ENCODE assay signal across 29 mouse cellular contexts in genomic region chr1:165576005-165576404, GRCm38 (mm10). TPM values are rescaled to one million over a fixed set of nuclear protein-coding genes. Genes with fewer than 3 reads are reported as not detected.
DNase-seq lines count a peak whose midpoint lies in the region; ATAC-seq and TF ChIP-seq lines count a peak whose summit lies in the region.
"Had no signal": no experiment of that assay in that cellular context is flagged by ENCODE, and none has a peak within 500 bp of the region (broad histone marks: within the 10 kb centered on the region; RNA-seq: fewer than 3 reads in every experiment).

No protein-coding gene starts in this region.

- peaks cover 2% of the 10 kb centered on the region; the same call in 1 of the 2 replicates for H3K4me1 ChIP-seq in liver, embryonic 13.5 days (replicated peaks)
- H3K4me1 ChIP-seq in liver, postnatal 0 days (ENCODE audit: insufficient read depth): no peaks in the 10 kb centered on the region
- no peaks in the 10 kb centered on the region for H3K4me1 ChIP-seq in intestine, embryonic 15.5 days (replicated peaks)
- H3K4me1 ChIP-seq in intestine, embryonic 16.5 days (ENCODE audit: control insufficient read depth, insufficient read depth, low read length): peaks cover 3% of the 10 kb centered on the region; the same call in 1 of the 2 replicates
- H3K4me1 ChIP-seq in liver, embryonic 16.5 days (ENCODE audit: control insufficient read depth, low read depth, low read length): no peaks in the 10 kb centered on the region
- H3K4me1 ChIP-seq: embryonic facial prominence, embryonic 13.5 days; embryonic facial prominence, embryonic 15.5 days; forebrain, embryonic 10.5 days; forebrain, embryonic 12.5 days had no signal

- 74% methylated on average over 4 of the region's 4 CpGs for WGBS in liver, embryonic 13.5 days (ENCODE audit: insufficient replicate concordance)
- WGBS in liver, postnatal 0 days (ENCODE audit: insufficient replicate concordance): 65% methylated on average over 4 of the region's 4 CpGs
- WGBS in intestine, embryonic 15.5 days: 73% methylated on average over 4 of the region's 4 CpGs
- WGBS in intestine, embryonic 16.5 days: 70% methylated on average over 4 of the region's 4 CpGs
- 55% methylated on average over 4 of the region's 4 CpGs for WGBS in liver, embryonic 16.5 days (ENCODE audit: insufficient replicate concordance)

- H3K9ac ChIP-seq in liver, embryonic 13.5 days: no peak overlapping the region
- no peak overlapping the region for H3K9ac ChIP-seq in liver, postnatal 0 days (replicated peaks)
- H3K9ac ChIP-seq in intestine, embryonic 15.5 days: no peak overlapping the region
- H3K9ac ChIP-seq in intestine, embryonic 16.5 days (ENCODE audit: low read depth, low read length): no peak overlapping the region
- no peak overlapping the region for H3K9ac ChIP-seq in liver, embryonic 16.5 days (ENCODE audit: low read depth, low read length)
- H3K9ac ChIP-seq: embryonic facial prominence, embryonic 13.5 days; embryonic facial prominence, embryonic 15.5 days; forebrain, embryonic 12.5 days had no signal

- peak; percentile 53; the same call in 1 of the 2 replicates for ATAC-seq in liver, embryonic 13.5 days (ENCODE audit: low read depth)
- ATAC-seq in liver, postnatal 0 days: no peak
- ATAC-seq in intestine, embryonic 15.5 days: peak; percentile 71; the same call in 1 of the 2 replicates
- peak; percentile 86 for ATAC-seq in intestine, embryonic 16.5 days
- peak; percentile 62 for ATAC-seq in liver, embryonic 16.5 days (ENCODE audit: low read depth)
- ATAC-seq: activated CD4-positive, CD25-positive, alpha-beta regulatory T cell, adult 4 months; CD4-positive, CD25-positive, alpha-beta regulatory T cell, adult 4 months; forebrain, embryonic 14.5 days; forebrain, embryonic 16.5 days; Patski had no signal

- no peak for TF ChIP-seq EP300 in liver, postnatal 0 days (IDR thresholded peaks at IDR 0.05; ENCODE audit: low read depth)

- no peaks in the 10 kb centered on the region for H3K9me3 ChIP-seq in liver, embryonic 13.5 days (replicated peaks)
- peaks cover 5% of the 10 kb centered on the region for H3K9me3 ChIP-seq in liver, postnatal 0 days (ENCODE audit: low read length)
- no peaks in the 10 kb centered on the region for H3K9me3 ChIP-seq in intestine, embryonic 15.5 days
- no peaks in the 10 kb centered on the region for H3K9me3 ChIP-seq in intestine, embryonic 16.5 days (ENCODE audit: control insufficient read depth, low read length)
- 0 out of 2 replicates have a peak, but pooled peaks cover 2% of the 10 kb centered on the region for H3K9me3 ChIP-seq in liver, embryonic 16.5 days (replicated peaks; ENCODE audit: control insufficient read depth, low read length)
- H3K9me3 ChIP-seq: embryonic facial prominence, embryonic 13.5 days; embryonic facial prominence, embryonic 15.5 days; forebrain, embryonic 10.5 days; forebrain, embryonic 12.5 days; G1E had no signal

- no peak for DNase-seq in liver, embryonic 13.5 days
- no peak for DNase-seq in liver, postnatal 0 days
- DNase-seq in testis, postnatal 10 days (ENCODE audit: low spot score): no peak
- no peak for DNase-seq in B cell, adult 2 months
- DNase-seq: adrenal gland, adult 8-10 months; adrenal gland, postnatal 14 days; adrenal gland, postnatal 36 days; cerebellum, adult 11 months; cerebellum, adult 18-20 months; cerebellum, adult 8-10 months; cerebellum, adult 9-11 months; cerebellum, postnatal 14 days; cerebellum, postnatal 36 days; embryo, embryonic 11 days had no signal

- TF ChIP-seq CTCF in liver, postnatal 0 days (IDR thresholded peaks at IDR 0.05; ENCODE audit: low read depth): no peak

- H3K4me3 ChIP-seq in liver, embryonic 13.5 days (replicated peaks): no peak overlapping the region
- H3K4me3 ChIP-seq in liver, postnatal 0 days (ENCODE audit: low read depth, low read length): no peak overlapping the region
- no peak overlapping the region for H3K4me3 ChIP-seq in intestine, embryonic 15.5 days (replicated peaks)
- H3K4me3 ChIP-seq in intestine, embryonic 16.5 days (ENCODE audit: low read length): no peak overlapping the region
- no peak overlapping the region for H3K4me3 ChIP-seq in liver, embryonic 16.5 days (ENCODE audit: low read depth, low read length)
- H3K4me3 ChIP-seq: embryonic facial prominence, embryonic 13.5 days; embryonic facial prominence, embryonic 15.5 days; erythroblast, embryonic 14.5 days; forebrain, embryonic 10.5 days; forebrain, embryonic 12.5 days had no signal

- no peak overlapping the region for H3K4me2 ChIP-seq in liver, embryonic 13.5 days
- H3K4me2 ChIP-seq in liver, postnatal 0 days (ENCODE audit: low read depth, low read length): no peak overlapping the region
- no peak overlapping the region for H3K4me2 ChIP-seq in intestine, embryonic 15.5 days (replicated peaks)
- H3K4me2 ChIP-seq in intestine, embryonic 16.5 days (ENCODE audit: low read depth, low read length): no peak overlapping the region
- no peak overlapping the region for H3K4me2 ChIP-seq in liver, embryonic 16.5 days (ENCODE audit: low read depth, low read length)
- H3K4me2 ChIP-seq: embryonic facial prominence, embryonic 13.5 days; embryonic facial prominence, embryonic 15.5 days; forebrain, embryonic 12.5 days had no signal

- no peaks in the 10 kb centered on the region for H3K27me3 ChIP-seq in liver, embryonic 13.5 days
- no peaks in the 10 kb centered on the region for H3K27me3 ChIP-seq in liver, postnatal 0 days (ENCODE audit: insufficient read depth, low read length)
- H3K27me3 ChIP-seq in intestine, embryonic 15.5 days (replicated peaks): no peaks in the 10 kb centered on the region
- no peaks in the 10 kb centered on the region for H3K27me3 ChIP-seq in intestine, embryonic 16.5 days (replicated peaks; ENCODE audit: control insufficient read depth, insufficient read depth, low read length)
- H3K27me3 ChIP-seq in liver, embryonic 16.5 days (ENCODE audit: control insufficient read depth, insufficient read depth, low read depth, low read length): no peaks in the 10 kb centered on the region
- H3K27me3 ChIP-seq: CH12.LX; embryonic facial prominence, embryonic 13.5 days; embryonic facial prominence, embryonic 15.5 days; forebrain, embryonic 12.5 days; Patski had no signal

- no peak overlapping the region for H3K27ac ChIP-seq in liver, embryonic 13.5 days
- no peak overlapping the region for H3K27ac ChIP-seq in liver, postnatal 0 days (ENCODE audit: low read depth)
- no peak overlapping the region for H3K27ac ChIP-seq in intestine, embryonic 15.5 days
- no peak overlapping the region for H3K27ac ChIP-seq in intestine, embryonic 16.5 days (ENCODE audit: low read length)
- no peak overlapping the region for H3K27ac ChIP-seq in liver, embryonic 16.5 days (ENCODE audit: low read length)
- H3K27ac ChIP-seq: embryonic facial prominence, embryonic 13.5 days; embryonic facial prominence, embryonic 15.5 days; forebrain, embryonic 10.5 days; forebrain, embryonic 12.5 days had no signal

- no peaks in the 10 kb centered on the region for H3K36me3 ChIP-seq in liver, embryonic 13.5 days
- no peaks in the 10 kb centered on the region for H3K36me3 ChIP-seq in liver, postnatal 0 days (replicated peaks; ENCODE audit: insufficient read depth, low read length)
- no peaks in the 10 kb centered on the region for H3K36me3 ChIP-seq in intestine, embryonic 15.5 days
- no peaks in the 10 kb centered on the region for H3K36me3 ChIP-seq in intestine, embryonic 16.5 days (ENCODE audit: control insufficient read depth, insufficient read depth, low read length)
- no peaks in the 10 kb centered on the region for H3K36me3 ChIP-seq in liver, embryonic 16.5 days (ENCODE audit: control insufficient read depth, insufficient read depth)
- H3K36me3 ChIP-seq: embryonic facial prominence, embryonic 13.5 days; embryonic facial prominence, embryonic 15.5 days; forebrain, embryonic 10.5 days; forebrain, embryonic 12.5 days; G1E had no signal

RNA-seq across cellular contexts. Expression of gene Mpzl1, which starts 58.3 kb away (rescaled TPM):
- 31.9 and 36.0 TPM in 2 replicates for polyA plus RNA-seq in liver, embryonic 13.5 days (2015; fragmentation: Nextera tagmentation; extraction: Ambion mirVana)
- polyA plus RNA-seq in liver, postnatal 0 days (2015; fragmentation: Nextera tagmentation; extraction: Ambion mirVana): 26.6 and 33.4 TPM in 2 replicates
- polyA plus RNA-seq in intestine, embryonic 15.5 days (2015; fragmentation: Nextera tagmentation; extraction: Ambion mirVana): 129 and 130 TPM in 2 replicates
- polyA plus RNA-seq in intestine, embryonic 16.5 days (2015; fragmentation: Nextera tagmentation; extraction: Ambion mirVana): 103 and 110 TPM in 2 replicates
- 21.9 and 23.9 TPM in 2 replicates for polyA plus RNA-seq in liver, embryonic 16.5 days (2015; fragmentation: Nextera tagmentation; extraction: Ambion mirVana)
